7 mouse cellular contexts compared by ENCODE assay signal in the genomic region with DNA sequence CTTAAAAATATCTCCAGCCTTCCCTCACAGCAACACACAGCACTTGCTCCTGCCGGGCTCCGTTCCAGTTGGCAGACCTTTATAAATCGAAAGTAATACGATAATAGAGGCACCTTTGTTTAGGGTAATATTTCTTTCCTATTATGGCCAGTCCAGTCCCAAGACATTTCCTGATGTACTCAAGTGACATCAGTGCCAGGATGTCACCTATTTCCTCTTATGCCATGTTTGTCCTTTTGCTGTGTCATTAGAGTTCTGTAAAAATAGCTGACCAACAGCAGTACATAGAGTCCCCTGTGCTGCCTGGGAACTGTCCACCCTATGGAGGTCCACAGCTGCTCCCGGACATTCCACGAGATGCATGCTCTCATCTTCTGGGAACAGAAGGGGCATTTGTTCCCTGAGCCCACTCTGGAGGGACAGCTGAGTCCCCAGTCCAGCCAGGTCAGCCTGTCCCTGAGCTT.
DNase-seq lines count a peak whose midpoint lies in the region; ATAC-seq and TF ChIP-seq lines count a peak whose summit lies in the region.

No protein-coding gene starts in this region.

- H3K4me1 ChIP-seq in heart, embryonic 15.5 days (replicated peaks) = peaks cover 16% of the 10 kb centered on the region
- 0 out of 2 replicates have a peak, but pooled peaks cover 2% of the 10 kb centered on the region for H3K4me1 ChIP-seq in limb, embryonic 14.5 days (ENCODE audit: control insufficient read depth, insufficient read depth, low read length)

- WGBS in heart, embryonic 15.5 days = 21% methylated on average over 6 of the region's 6 CpGs
- 55% methylated on average over 6 of the region's 6 CpGs for WGBS in limb, embryonic 14.5 days

- no peaks in the 10 kb centered on the region for H3K79me3 ChIP-seq in C2C12 (ENCODE audit: low read depth)

- H3K27me3 ChIP-seq in C2C12 (ENCODE audit: control insufficient read depth, insufficient read depth, insufficient read length) = no peaks in the 10 kb centered on the region
- H3K27me3 ChIP-seq in heart, embryonic 15.5 days = no peaks in the 10 kb centered on the region
- H3K27me3 ChIP-seq in limb, embryonic 14.5 days (ENCODE audit: control insufficient read depth, insufficient read depth, low read length) = no peaks in the 10 kb centered on the region

- no peaks in the 10 kb centered on the region for H3K9me3 ChIP-seq in heart, embryonic 15.5 days (replicated peaks)
- H3K9me3 ChIP-seq in limb, embryonic 14.5 days (ENCODE audit: control insufficient read depth, low read length) = no peaks in the 10 kb centered on the region

- no peak for TF ChIP-seq POLR2A in limb, embryonic 14.5 days (IDR thresholded peaks at IDR 0.05; ENCODE audit: borderline replicate concordance, extremely low read depth, insufficient read depth, insufficient read length)

- TF ChIP-seq CTCF in C2C12 (IDR thresholded peaks at IDR 0.05; ENCODE audit: control insufficient read depth, insufficient read depth, insufficient read length) = no peak

- peak; percentile 9 for DNase-seq in adipocyte (ENCODE audit: low spot score)
- DNase-seq in limb, embryonic 14.5 days (ENCODE audit: low spot score) = no peak
- no peak for DNase-seq in right cerebral cortex, postnatal 4 days
- no peak for DNase-seq in left cerebral cortex, postnatal 10 days (ENCODE audit: extremely low spot score in 1 of 2, low spot score in 2 of 2)
- DNase-seq in layer of hippocampus, postnatal 14 days (ENCODE audit: low spot score in 2 of 2) = no peak

- peak overlapping the region; percentile 50 for H3K4me2 ChIP-seq in heart, embryonic 15.5 days
- no peak overlapping the region for H3K4me2 ChIP-seq in limb, embryonic 14.5 days (replicated peaks; ENCODE audit: low read depth, low read length, severe bottlenecking)

- H3K27ac ChIP-seq in heart, embryonic 15.5 days = peak overlapping the region; percentile 63
- H3K27ac ChIP-seq in limb, embryonic 14.5 days (replicated peaks; ENCODE audit: low read depth, low read length) = no peak overlapping the region

- H3K4me3 ChIP-seq in C2C12 (ENCODE audit: insufficient read depth, poor library complexity, severe bottlenecking) = no peak overlapping the region
- H3K4me3 ChIP-seq in heart, embryonic 15.5 days = peak overlapping the region; percentile 22
- H3K4me3 ChIP-seq in limb, embryonic 14.5 days (replicated peaks; ENCODE audit: low read length) = no peak overlapping the region

- no peak overlapping the region for H3K9ac ChIP-seq in heart, embryonic 15.5 days
- no peak overlapping the region for H3K9ac ChIP-seq in limb, embryonic 14.5 days (ENCODE audit: low read depth, low read length, severe bottlenecking)

- H3K36me3 ChIP-seq in C2C12 (ENCODE audit: control insufficient read depth, insufficient read depth) = no peaks in the 10 kb centered on the region
- H3K36me3 ChIP-seq in heart, embryonic 15.5 days = no peaks in the 10 kb centered on the region
- no peaks in the 10 kb centered on the region for H3K36me3 ChIP-seq in limb, embryonic 14.5 days (ENCODE audit: control insufficient read depth, insufficient read depth, low read length)

- no peaks in the 10 kb centered on the region for H3K79me2 ChIP-seq in C2C12 (ENCODE audit: control insufficient read depth, insufficient read depth)

- intact Hi-C loops in left cerebral cortex, postnatal 10 days (cut with DNase I) = no loop called here

- no peak overlapping the region for H3ac ChIP-seq in C2C12 (ENCODE audit: control insufficient read depth, insufficient read length, low read depth)

- peak; percentile 73 for ATAC-seq in heart, embryonic 15.5 days (replicated peaks; ENCODE audit: insufficient number of reproducible peaks, insufficient read depth, low FRiP score, low read depth)
- peak; percentile 86 for ATAC-seq in limb, embryonic 14.5 days (ENCODE audit: low FRiP score, low read depth)

TF ChIP-seq in C2C12, 6 proteins besides CTCF, POLR2A, EP300 and RAD21:
- TF ChIP-seq MYOD1 (IDR thresholded peaks at IDR 0.05; ENCODE audit: control insufficient read depth, insufficient read length, low read depth) (peak; percentile 2), MAX (IDR thresholded peaks at IDR 0.05) (no peak)
